Mouse (Mus musculus): ENCODE results near the gene Kdelr1.

Kdelr1 gene

DNA sequence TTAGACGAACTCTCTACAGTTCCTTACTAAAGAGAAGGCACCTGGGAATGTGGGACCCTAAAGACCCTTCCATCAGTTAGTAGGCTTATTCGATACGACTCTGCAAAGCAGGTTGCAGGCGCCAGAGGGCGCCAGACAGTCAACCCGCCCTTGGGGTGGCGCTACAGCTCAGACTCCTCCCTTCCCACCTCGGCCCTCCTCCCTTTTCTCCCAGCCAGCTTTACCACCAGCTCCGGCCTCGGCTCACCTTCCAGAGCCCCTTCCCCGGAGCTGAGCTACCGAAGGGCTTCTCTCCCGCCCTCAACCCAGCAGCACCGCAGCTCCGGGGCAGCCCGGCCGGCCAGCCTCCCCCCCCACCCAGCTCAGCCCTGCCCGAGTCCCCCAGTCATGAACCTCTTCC, at the start of gene Kdelr1:
Gene Kdelr1 (plus strand): TSS at position 149 of the 400 bp plus-strand sequence.
- peak; percentile 92 to 93 for DNase-seq (ENCODE audit: low spot score in 2 of 2)

DNA sequence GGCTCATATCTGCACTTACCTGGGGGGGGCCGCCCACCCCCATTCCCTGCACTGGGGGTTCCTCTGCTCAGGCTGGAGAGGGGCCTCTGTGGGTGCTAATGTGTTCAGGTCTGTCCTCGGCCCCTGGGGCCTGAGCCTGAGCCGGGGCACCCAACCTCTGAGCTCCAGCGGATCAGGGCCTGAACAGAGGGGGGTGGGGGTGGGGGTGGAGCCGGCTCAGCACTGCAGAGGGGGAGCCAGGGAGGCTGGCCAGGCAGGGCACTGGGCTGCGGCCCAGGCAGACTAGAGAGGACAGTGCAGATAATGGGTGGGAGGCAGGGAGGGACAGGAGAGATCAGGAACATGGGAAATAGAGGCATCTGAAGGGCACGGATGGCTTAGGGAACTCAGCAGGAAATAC, 48.0 kb upstream of the Kdelr1 start, which contains the start of gene Kcnj14:
Gene Kcnj14 (minus strand): TSS at position 185 of the 400 bp plus-strand sequence.
- DNase-seq (ENCODE audit: low spot score in 2 of 2): no peak

DNA sequence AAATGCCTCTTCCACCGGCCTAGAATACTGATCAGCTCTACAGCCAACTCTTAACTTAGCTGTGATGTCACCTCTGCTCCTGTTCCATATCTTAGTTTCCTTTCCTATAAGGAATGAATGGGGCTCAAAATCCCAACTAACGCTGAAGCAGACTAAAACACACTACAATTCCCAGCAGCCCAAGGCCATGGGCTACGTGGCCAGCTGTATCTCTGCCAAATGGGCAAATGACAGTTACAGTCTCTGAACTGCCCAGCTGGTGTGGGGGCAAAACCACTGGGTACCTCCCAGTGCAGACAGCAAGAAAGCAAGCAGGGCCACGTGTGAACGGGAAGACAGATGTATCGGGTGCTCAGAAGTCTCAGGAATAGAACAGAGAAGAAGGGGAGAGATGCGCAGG, 45.9 kb upstream of the Kdelr1 start:
- no peak for DNase-seq (ENCODE audit: low spot score in 2 of 2)

DNA sequence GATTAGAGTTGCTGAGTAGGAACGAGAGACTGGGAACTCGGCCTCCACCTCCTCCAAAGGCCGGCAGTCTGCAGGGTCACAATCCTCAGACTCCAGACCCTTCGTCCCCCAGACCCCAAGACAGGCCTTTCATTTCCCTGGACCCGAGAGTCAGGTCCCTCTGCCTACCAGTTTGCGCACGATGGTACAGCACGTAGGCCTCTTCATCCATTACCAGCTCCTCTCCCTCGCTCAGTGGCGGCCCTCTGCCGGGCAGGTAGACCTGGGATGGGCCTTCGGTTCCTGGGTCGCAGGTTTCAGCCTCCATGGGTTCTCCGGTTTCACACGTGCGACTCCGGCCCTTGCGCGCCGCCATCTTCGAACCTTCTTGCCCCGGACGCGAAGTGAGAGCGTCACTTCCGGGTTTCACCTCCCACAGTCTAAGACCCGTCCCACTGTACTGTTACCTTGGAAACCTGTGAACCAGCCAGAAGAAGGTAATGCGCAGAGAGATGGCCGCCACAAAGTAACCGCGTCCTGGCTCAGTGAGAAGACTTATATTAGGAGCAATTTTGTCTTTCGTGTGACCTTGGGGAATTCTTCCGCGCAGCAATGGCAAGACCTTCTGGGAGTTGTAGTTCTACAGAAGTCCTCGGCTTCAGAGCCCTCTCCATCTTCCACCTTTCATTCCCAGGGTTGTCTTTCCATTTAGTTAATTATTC, 42.0 kb upstream of the Kdelr1 start, which contains the start of gene Grwd1:
Gene Grwd1 (minus strand): TSS at position 518 of the 701 bp plus-strand sequence.
- DNase-seq (ENCODE audit: low spot score in 2 of 2): peak; percentile 86 to 92

DNA sequence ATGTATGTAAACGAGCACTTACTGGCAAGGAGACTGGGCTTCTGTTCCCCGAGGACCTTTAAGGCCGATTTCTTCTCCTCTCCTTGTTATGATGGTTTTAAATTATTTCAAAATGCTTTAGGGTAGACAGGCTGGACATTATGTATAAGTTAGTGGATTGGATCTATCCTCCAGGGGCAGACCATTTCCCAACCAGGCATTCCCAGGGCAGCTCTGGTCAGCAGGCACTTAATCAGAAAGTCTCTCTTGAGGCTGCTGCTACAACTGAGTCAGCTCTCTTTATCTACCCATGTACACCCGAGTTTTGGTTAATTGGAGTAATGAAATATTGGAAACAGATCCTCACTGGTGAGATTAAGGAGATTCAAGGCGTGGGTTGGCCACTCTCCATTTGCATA, 41.4 kb upstream of the Kdelr1 start:
- no peak for DNase-seq (ENCODE audit: low spot score in 2 of 2)

DNA sequence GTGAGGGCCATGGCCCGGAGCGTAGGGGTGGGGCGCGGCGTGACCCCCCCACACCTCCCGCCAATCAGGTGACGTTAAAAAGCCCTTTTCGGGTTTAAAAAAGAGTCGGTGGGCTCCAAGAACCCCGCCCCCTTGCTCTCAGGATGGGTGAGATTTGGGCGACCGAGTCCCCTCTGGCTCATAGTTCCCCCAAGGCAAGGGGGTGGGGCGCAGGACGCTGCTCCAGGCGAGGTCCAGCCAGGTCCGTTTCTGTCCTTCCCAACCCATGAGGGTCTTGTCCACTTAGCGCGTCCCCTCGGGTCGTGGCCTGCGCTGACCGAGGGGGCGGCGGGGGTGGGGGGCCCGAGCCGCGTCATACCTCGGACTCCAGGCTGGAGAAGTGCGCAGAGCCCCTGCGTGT, 40.1 kb upstream of the Kdelr1 start:
- DNase-seq (ENCODE audit: low spot score in 2 of 2): no peak

DNA sequence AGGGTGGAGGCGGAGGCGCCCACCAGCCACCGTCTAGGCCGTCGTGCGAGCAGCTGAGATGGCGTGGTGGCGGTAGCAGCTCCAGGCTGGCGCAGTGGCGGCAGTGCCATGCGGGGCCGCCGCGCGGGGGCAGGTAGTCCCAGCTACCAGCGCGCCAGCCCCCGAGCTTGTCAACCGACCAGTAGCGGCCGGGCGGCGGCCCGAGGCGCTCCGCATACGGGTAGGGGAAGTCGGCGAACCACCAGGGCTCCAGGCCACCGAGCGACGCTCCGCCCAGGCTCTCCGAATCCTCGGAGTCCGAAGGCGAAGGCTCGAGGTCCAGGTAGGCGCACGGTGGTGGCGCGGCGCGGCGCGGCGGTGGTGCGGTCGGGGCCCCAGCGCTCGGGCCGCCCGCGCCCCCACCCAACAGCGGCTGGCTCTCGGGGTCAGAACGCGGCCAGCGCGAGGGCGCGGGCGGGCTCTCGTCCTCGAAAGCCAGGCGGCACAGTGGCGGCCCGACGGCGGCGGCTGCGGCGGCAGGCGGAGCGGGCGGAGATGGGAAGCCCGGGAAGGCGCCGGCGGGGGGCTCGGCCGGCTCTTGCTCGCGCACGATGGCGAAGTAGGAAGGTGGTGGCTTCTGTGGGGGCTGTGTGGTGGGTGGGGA, 39.3 kb upstream of the Kdelr1 start:
- DNase-seq (ENCODE audit: low spot score in 2 of 2): no peak

DNA sequence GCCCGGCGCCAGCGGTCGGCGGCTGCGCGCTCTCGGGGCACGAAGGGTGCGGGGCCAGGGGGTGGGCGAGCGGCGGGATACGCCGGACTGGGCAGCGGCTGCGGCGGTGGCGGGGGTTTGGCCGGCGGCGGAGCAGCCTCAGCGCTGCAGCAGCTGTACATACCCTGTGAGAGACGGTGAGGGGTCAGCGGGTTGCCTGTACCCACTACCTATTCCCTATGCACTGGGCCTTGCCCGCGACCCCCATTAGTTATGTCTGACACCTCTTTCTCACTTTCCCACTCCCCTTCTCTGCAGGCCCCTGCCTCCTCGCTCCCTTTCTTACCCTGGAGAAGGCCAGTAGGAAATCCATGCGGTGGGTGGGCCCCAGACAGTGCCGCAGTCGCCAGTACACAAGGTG, 38.6 kb upstream of the Kdelr1 start:
- no peak for DNase-seq (ENCODE audit: low spot score in 2 of 2)

DNA sequence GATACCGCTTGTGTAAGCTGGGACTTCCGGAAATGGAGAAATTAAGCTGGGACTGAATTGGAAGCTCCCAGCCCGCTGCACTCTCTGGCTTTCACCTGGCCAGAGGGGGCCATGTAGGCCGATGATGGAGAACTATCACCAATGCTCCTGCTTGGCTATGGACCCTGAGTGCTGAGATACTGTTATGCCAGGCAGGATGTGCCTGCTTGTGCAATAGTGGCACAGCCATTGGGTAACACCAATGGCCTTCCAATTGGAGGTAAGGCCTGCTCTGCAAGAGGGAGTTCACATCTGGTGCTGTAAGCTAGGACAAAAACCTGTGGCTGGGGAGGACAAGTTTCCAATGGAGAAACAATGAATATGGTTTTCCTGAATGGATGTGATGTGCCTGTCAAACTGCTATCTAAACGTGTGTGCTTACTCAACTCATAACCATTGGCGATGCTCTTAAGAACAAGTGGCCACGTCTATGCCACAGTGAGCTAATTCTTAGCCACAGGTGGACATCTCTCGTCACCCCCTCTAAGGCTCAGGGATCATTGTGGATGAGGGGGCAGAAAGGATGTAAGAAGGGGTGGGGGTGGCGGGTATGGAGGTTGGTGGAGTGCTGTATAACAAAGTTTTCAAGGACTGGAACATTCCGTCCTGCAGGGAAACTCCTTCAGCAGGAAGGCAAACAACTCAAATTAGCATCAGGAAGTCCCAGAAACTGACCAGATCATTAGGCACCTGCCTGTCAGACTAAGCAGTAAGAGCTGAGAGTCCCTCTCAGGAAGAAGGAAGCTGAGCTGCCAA, 29.4 kb upstream of the Kdelr1 start:
- DNase-seq (ENCODE audit: low spot score in 2 of 2): no peak

DNA sequence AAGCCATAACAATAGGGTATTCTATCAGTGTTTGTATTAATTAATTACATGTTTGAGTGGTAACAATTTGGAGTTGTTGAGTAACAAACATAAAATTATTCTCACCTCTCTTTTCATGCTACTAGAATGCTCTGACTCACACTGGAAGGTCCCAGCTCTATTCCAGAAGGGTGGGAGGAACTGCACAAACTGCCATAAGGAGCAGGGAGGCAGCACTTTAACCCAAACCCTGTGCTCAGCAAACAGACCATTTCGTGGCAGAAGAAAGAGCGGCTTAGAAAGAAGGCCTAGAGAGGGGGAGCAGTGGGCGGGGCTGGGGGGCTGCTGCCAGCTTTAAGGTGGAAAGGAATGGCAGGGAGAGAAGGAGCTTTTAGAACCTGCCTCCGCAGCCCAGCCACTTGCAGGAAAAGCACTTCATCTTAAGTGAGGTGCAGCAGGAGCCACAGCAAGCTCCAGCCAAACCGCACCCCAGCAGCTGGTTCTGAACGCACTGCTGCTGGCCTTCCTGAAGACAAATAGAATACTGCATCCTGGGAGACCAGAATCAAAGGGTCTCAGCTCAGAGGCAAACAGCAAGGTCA, 24.0 kb upstream of the Kdelr1 start:
- DNase-seq (ENCODE audit: low spot score in 2 of 2): no peak

DNA sequence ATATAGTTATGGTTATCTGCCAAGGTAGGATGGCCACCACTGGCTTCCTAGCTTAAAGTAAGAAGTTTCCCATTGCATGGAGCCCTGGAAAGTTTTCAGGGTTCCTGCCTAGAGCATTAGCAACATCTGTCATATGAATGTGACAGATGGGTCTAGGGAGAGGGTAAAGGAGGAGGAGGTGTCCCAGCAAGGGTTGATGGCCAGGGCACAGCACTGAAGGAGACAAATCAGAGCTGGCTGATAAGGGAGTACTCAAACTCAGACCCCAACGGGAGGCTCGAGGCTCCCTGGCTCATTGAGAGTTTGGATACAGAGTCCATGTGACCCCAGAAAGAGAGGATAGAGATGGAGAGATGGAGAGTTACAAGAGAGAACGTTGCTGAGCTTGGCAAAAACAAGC, 21.9 kb upstream of the Kdelr1 start:
- no peak for DNase-seq (ENCODE audit: low spot score in 2 of 2)

DNA sequence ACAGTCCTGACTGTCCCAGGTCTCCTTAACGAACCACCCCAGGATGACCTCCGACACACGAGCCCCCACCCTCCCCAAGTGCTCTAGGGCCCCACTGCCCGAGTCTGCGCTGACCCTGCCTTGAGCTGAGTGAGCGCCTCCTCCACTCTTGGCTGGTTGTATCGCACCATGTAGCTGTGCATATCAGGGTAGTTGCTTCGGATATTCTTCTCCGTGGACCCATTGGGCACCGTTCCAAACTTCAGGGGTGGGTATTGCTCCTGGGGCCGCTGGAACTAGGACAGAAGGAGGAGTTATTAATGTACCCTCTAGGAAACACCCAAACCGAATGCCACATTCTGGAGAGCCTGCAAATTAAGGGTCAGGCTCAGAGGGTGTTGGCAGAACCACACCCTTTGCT, 19.5 kb upstream of the Kdelr1 start:
- no peak for DNase-seq (ENCODE audit: low spot score in 2 of 2)

DNA sequence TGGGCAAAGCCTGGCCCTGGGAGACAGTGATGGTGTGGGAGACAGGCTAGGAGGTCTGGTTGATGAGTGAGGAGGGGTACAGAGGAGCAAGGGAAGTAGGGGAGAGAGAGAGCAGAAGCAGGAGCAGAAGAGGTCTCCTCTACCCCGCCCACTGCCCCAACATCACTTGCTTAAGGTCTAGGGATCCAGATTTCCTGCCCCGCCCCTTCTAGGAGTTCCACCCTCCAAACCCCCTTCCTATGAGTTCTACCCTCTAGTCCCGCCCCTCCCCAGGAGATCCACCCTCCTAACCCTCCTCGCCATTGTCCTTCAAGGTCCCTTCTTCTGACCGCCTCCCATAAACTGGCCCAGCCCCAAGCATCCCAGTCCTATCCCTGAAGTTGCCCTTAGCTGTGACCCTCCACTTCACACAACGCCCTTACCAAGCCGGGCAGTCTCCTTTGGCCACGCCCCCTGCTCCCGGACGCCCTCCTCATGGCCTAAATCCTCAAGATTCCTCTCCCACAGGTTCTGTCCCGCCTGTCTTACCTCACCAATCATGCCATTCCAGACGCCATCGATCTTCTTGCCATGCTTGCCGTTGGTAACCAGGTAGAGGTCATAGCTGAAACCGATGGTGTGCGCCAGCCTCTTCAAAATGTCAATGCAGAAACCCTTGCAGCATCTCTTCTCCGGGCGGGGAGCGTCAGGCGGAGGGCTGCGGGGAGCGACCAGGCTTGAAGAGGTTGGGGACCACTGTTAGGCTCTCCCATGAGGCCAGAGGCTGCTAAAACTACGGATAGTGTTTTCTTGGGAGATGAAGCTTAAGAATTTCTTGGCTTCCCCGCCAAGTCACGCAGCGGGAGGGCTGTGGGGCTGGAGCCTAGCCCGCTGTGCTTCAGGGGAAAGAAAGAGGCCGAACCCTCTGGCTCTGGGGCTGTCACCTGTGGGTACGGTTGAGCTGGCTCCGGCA, 15.3 kb upstream of the Kdelr1 start:
- DNase-seq (ENCODE audit: low spot score in 2 of 2): no peak

DNA sequence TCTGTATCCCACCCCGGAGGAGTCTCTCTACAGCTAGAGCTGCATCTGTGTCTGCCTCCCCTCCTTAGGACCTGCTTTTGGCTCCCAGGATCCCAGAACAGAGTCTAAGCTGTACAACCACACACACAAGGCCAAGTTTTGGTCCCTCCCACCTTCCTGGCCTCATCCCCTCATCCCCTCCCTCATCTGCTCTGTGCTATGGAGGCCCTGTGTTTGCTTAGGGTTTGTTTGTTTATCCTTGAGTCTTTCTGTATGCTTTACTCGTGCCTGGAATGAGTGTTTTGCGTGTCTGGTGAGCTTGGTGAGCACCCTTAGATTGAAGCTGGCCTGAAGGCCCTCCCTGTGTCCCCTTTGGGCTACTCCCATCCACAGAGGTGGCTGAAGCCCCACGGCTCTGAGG, 13.6 kb upstream of the Kdelr1 start:
- DNase-seq (ENCODE audit: low spot score in 2 of 2): no peak

DNA sequence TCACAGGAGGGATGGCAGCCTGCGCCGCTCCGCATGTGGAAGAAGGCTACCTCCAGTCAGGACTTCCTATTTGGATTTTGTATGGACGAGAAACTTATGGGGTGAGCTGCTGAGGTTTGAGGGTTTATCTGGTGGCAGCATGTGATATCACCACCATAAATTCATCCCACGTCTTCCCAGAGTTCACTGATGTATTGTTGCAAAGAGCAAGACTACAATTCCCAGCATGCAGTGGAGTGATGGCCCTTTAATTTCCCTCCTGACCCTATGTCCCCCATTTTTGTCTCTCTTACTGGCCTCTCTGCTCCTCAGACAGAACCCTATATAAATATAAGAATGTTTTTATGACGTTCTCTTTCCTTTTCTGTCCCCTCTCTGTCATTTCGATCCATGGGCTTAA, 9.8 kb upstream of the Kdelr1 start:
- no peak for DNase-seq (ENCODE audit: low spot score in 2 of 2)

DNA sequence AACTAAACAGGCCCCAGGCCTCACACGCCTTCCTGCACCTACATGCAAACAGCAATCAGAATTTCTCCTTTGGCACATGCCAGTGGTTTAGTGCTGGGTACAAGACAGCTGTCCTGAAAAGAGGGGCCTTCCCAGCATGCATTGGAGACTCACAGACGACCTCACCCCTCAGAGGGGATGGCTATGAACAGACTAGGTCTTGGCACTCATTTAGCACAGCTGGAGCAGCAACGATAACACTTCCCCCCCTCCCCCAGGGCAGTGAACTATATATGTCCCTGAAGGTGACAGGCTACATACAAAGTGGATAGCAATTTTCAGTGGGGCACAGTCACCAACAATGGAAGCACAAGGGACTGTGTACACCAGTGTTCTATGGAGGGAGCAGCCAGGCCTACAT, 8.1 kb upstream of the Kdelr1 start:
- DNase-seq (ENCODE audit: low spot score in 2 of 2): no peak

DNA sequence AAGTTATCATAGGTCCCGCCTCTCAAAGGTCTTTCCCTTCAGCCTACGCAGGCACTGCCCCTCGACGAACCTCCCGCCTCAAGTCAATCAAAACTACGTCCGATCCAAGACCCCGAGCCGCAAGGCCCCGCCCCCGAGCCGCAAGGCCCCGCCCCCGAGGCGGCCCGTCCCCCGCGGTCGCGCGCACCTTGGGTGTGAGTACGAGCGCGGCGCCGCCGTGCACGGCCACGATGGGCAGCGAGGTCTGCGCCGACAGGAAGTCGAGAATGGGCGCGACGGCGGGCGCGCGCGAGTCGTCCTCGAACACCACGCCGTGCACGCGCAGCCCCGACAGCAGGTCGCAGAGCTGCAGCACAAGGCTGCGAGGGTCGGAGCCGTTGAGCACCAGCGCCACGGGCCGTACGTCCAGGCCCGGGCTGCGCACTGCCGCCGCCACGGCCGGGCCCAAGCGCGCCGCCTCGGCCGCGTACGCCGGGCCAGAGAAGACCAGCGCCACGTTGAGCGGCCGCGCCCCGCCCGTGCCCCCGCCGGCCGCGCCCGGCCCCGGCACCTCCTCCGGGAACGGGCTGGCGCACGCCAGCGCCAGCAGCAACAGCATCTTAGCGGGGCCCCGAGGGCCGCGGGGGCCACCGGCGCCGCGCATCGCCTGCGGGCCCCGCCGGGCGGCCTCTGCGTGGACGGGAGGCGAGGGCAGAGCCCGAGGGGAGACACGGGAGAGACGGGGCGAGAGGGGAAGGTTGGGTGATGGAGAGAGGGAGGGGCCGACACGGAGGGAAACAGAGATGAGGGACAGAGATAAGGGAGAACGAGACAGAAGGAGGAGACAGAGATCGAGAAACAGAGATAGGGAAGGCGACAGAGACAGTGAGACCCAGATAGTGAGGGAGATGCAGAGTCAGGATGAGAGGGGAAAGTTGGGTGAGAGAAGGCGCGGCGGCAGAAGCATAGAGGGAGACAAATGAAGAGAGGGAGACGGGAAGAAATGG, 6.4 kb upstream of the Kdelr1 start:
- peak; percentile 67 to 80 for DNase-seq (ENCODE audit: low spot score in 2 of 2)

DNA sequence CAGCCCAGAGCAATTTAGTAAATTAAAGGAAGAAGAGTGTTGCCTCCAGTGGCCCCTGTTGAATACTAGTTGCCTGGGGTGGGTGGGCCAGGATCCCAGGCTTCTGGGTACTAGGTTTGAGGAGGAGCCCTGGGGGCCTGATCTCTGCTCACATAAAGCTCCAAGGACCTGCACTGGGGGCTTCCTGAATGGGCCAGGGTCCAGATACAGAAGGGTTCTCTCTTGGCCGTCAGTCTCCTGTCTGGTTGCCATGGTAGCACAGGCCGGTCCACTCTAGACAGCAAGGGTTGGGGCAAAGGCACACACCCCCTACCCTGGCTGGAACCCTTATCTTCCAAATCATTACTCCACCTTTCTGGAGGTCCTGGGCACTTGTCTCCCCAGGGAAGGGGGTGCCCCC, 4.7 kb upstream of the Kdelr1 start:
- no peak for DNase-seq (ENCODE audit: low spot score in 2 of 2)

DNA sequence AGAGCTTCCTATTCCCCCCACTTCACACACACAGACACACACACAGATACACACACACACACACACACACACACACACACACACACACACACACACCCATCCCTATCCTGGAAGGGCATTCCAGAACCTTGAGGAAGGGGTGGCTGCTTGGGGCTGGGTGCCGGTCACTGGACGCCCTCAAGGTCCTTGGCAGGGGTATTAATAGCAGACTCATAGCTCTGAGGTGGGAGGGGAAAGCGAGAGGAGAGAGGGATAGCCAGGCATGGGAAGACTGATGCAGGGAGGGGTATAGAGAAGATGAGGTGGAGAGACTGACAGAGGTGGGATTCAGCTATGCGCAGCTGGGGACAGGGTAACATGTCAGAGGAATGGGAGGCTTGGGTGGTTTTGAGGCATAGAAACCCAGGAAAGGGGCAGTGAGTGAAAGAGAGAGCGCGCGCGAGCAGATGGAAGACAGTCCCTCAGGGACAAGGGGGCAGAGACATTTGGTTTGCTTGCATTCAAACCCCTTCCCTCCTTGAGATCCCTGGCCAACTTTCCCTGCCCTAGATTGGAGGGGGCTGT, 3.4 kb upstream of the Kdelr1 start:
- DNase-seq (ENCODE audit: low spot score in 2 of 2): no peak

DNA sequence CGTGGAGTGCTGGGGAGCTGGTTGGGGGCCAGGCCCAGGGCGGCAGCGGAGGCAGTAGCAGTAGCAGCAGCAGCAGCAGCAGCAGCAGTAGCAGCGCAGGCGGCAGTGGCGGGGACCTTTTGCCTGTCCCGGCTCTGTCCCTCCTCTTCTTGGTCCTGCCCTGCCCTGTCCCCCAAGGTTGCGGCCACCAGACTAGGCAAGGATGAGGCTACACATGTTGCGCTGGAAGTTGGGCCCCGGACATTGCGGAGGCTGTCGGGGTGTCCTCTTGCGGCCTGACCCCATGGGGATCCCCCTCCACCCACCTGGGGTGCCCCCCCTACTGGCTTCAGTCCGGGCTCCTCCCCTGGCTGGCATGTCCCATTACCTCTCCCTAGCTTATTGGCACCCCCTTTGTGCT, 2.8 kb upstream of the Kdelr1 start:
- no peak for DNase-seq (ENCODE audit: low spot score in 2 of 2)
